Comparison of ENCODE assay signal across 23 mouse cellular contexts in the genomic region with DNA sequence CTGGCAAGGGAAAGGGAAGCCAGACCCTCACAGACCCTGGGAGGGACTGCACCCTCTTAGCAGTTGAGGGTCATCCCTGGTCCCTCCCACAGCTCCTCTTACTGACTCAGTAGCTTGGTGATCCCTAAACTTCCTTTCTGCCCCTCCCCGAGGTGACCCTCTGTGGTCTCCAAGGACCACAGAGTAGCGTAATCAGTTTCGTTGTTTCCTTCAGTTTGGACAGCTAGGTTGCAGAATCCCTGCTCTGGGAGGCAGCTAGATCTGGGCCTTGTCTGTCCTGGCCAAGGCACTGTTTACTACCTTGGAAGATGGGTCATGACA. TPM values are rescaled to one million over a fixed set of nuclear protein-coding genes. Genes with fewer than 3 reads are reported as not detected.
A peak's percentile ranks its signal among the peaks of the same experiment; 100 is the strongest.
DNase-seq lines count a peak whose midpoint lies in the region; ATAC-seq lines count a peak whose summit lies in the region.
"Had no signal": no experiment of that assay in that cellular context is flagged by ENCODE, and none has a peak within 500 bp of the region (broad histone marks: within the 10 kb centered on the region; RNA-seq: fewer than 3 reads in every experiment).

No protein-coding gene starts in this region.

- peak overlapping the region; percentile 28; the same call in 1 of the 2 replicates for H3K27ac ChIP-seq in heart, embryonic 13.5 days (replicated peaks)
- peak overlapping the region; percentile 79 for H3K27ac ChIP-seq in kidney, embryonic 16.5 days (ENCODE audit: low read length)
- H3K27ac ChIP-seq: forebrain, embryonic 10.5 days; heart, adult 2 months; hindbrain, embryonic 14.5 days had no signal

- peak; percentile 50 for DNase-seq in adrenal gland, adult 2 months
- no peak for DNase-seq in adrenal gland, postnatal 4 days (ENCODE audit: low spot score in 2 of 2)
- DNase-seq in heart, postnatal 25 days (ENCODE audit: low spot score), result no peak
- no peak for DNase-seq in kidney, adult 9 months
- no peak for DNase-seq in thymus, postnatal 36 days
- DNase-seq: cerebellum, adult 11 months; embryo, embryonic 11 days; gastrocnemius, postnatal 10 days; heart, adult 2 months; layer of hippocampus, postnatal 36 days; midbrain, embryonic 14.5 days; right cerebral cortex, postnatal 25 days; thymus, postnatal 4 days had no signal

- H3K27me3 ChIP-seq in heart, embryonic 13.5 days (replicated peaks), result no peaks in the 10 kb centered on the region
- H3K27me3 ChIP-seq in kidney, embryonic 16.5 days (ENCODE audit: insufficient read depth, low read length), result no peaks in the 10 kb centered on the region
- H3K27me3 ChIP-seq: Patski had no signal

- peaks cover 13% of the 10 kb centered on the region for H3K4me1 ChIP-seq in heart, embryonic 13.5 days
- peaks cover 13% of the 10 kb centered on the region for H3K4me1 ChIP-seq in kidney, embryonic 16.5 days (ENCODE audit: insufficient read depth, low read length)

- WGBS in heart, embryonic 13.5 days, result 78% methylated on average over 3 of the region's 3 CpGs
- WGBS in kidney, embryonic 16.5 days, result 50% methylated on average over 3 of the region's 3 CpGs

- no peak overlapping the region for H3K4me3 ChIP-seq in heart, embryonic 13.5 days
- H3K4me3 ChIP-seq in kidney, embryonic 16.5 days (ENCODE audit: low read length), result no peak overlapping the region
- H3K4me3 ChIP-seq: forebrain, embryonic 10.5 days; heart, adult 2 months; myocyte had no signal

- no peak overlapping the region for H3K4me2 ChIP-seq in heart, embryonic 13.5 days
- H3K4me2 ChIP-seq in kidney, embryonic 16.5 days (replicated peaks; ENCODE audit: low read depth, low read length), result no peak overlapping the region
- H3K4me2 ChIP-seq: hindbrain, embryonic 14.5 days had no signal

- H3K36me3 ChIP-seq in heart, embryonic 13.5 days, result peaks cover 12% of the 10 kb centered on the region
- peaks cover 4% of the 10 kb centered on the region; the same call in 1 of the 2 replicates for H3K36me3 ChIP-seq in kidney, embryonic 16.5 days (ENCODE audit: insufficient read depth, low read length)

- H3K9ac ChIP-seq in heart, embryonic 13.5 days, result peak overlapping the region; percentile 28; the same call in 1 of the 2 replicates
- H3K9ac ChIP-seq in kidney, embryonic 16.5 days (replicated peaks; ENCODE audit: low read length), result no peak overlapping the region
- H3K9ac ChIP-seq: hindbrain, embryonic 14.5 days had no signal

- ATAC-seq in heart, embryonic 13.5 days (ENCODE audit: extremely low read depth, insufficient number of reproducible peaks, low FRiP score, low TSS enrichment), result no peak
- no peak; the same call in 1 of the 2 replicates for ATAC-seq in kidney, embryonic 16.5 days (ENCODE audit: low FRiP score, low TSS enrichment)
- ATAC-seq in granulocyte monocyte progenitor cell, adult 5-6 weeks (replicated peaks; ENCODE audit: poor library complexity, severe bottlenecking), result peak; percentile 78
- ATAC-seq: CD4-positive, CD25-positive, alpha-beta regulatory T cell, adult 4 months; intestine, embryonic 16.5 days; lung, postnatal 0 days; Patski had no signal

- no peaks in the 10 kb centered on the region for H3K9me3 ChIP-seq in heart, embryonic 13.5 days
- no peaks in the 10 kb centered on the region for H3K9me3 ChIP-seq in kidney, embryonic 16.5 days (ENCODE audit: low read length)
- H3K9me3 ChIP-seq: forebrain, embryonic 10.5 days had no signal

- intact Hi-C loops in heart, postnatal 25 days (cut with DNase I), result no loop called here

RNA-seq across cellular contexts. Expression of gene Has3, which starts 14.8 kb away (rescaled TPM):
- under 1 TPM; 0.35 to 0.37 TPM for total RNA-seq in adrenal gland, adult 2 months (2021)
- 0.50 and 0.68 TPM in 2 replicates for polyA plus RNA-seq in adrenal gland, adult 2 months (2012; rRNA removed)
- 1 to 10 TPM; 1.1 to 1.3 TPM for total RNA-seq in adrenal gland, postnatal 4 days (2021)
- 0.04 and 0.18 TPM in 2 replicates for polyA plus RNA-seq in heart, embryonic 13.5 days (2015; fragmentation: Nextera tagmentation; extraction: Ambion mirVana)
- total RNA-seq in heart, postnatal 25 days (2021), result 1 to 10 TPM; 1.0 to 1.7 TPM
- 1.5 and 1.6 TPM in 2 replicates for polyA plus RNA-seq in kidney, embryonic 16.5 days (2015; fragmentation: Nextera tagmentation; extraction: Ambion mirVana)
- total RNA-seq in granulocyte monocyte progenitor cell, adult 5-6 weeks (2014; fragmentation: Nextera tagmentation), result not detected in 2 replicates
- total RNA-seq in granulocyte monocyte progenitor cell, adult 5-6 weeks (2017), result 0.17 and 0.77 TPM in 2 replicates

RNA-seq across cellular contexts. Expression of gene Utp4, which starts 38.2 kb away (rescaled TPM):
- total RNA-seq in adrenal gland, adult 2 months (2021), result 10 to 100 TPM; 40.6 to 50.1 TPM
- 17.2 and 20.5 TPM in 2 replicates for polyA plus RNA-seq in adrenal gland, adult 2 months (2012; rRNA removed)
- total RNA-seq in adrenal gland, postnatal 4 days (2021), result 10 to 100 TPM; 45.1 to 47.0 TPM
- polyA plus RNA-seq in heart, embryonic 13.5 days (2015; fragmentation: Nextera tagmentation; extraction: Ambion mirVana), result 43.6 and 47.1 TPM in 2 replicates
- 10 to 100 TPM; 17.7 to 19.1 TPM for total RNA-seq in heart, postnatal 25 days (2021)
- 84.3 and 91.4 TPM in 2 replicates for polyA plus RNA-seq in kidney, embryonic 16.5 days (2015; fragmentation: Nextera tagmentation; extraction: Ambion mirVana)
- 55.7 and 56.0 TPM in 2 replicates for total RNA-seq in granulocyte monocyte progenitor cell, adult 5-6 weeks (2014; fragmentation: Nextera tagmentation)
- 50.3 and 57.8 TPM in 2 replicates for total RNA-seq in granulocyte monocyte progenitor cell, adult 5-6 weeks (2017)
